Mouse (Mus musculus) neural tube, embryonic 15.5 days (tissue): ENCODE data around the gene Fxyd6. TPM values are rescaled to one million over a fixed set of nuclear protein-coding genes. Genes with fewer than 3 reads are reported as not detected.

Experiments used
- ATAC-seq: fragments of 200-750 bp; cut with Nextera tagmentation; 2 replicates; pipeline ENCODE4 v1.8.0; 2017; ENCODE audit warnings: mild to moderate bottlenecking, moderate TSS enrichment, moderate library complexity; ENCODE audit not compliant: low FRiP score
- H3K27ac ChIP-seq: fragments of 300-500 bp; sonication (generic); replicated peaks from 2 replicates; pipeline ENCODE4 v1.5.1; 2015; ENCODE audit warnings: mild to moderate bottlenecking, inconsistent platforms
- H3K27me3 ChIP-seq: fragments of 300-500 bp; sonication (generic); replicated peaks from 2 replicates; pipeline ENCODE4 v1.6.1; 2015; ENCODE audit warnings: inconsistent platforms
- H3K36me3 ChIP-seq: fragments of 300-500 bp; sonication (generic); 2 replicates; pipeline ENCODE4 v1.6.1; 2015; ENCODE audit warnings: inconsistent platforms
- H3K4me1 ChIP-seq: fragments of 300-500 bp; sonication (generic); 2 replicates; pipeline ENCODE4 v1.6.1; 2015; ENCODE audit warnings: inconsistent platforms
- H3K4me2 ChIP-seq: fragments of 300-500 bp; sonication (generic); 2 replicates; pipeline ENCODE4 v1.6.1; 2015; ENCODE audit warnings: inconsistent platforms, mild to moderate bottlenecking, moderate library complexity
- H3K4me3 ChIP-seq: fragments of 300-500 bp; sonication (generic); replicated peaks from 2 replicates; pipeline ENCODE4 v1.5.1; 2015; ENCODE audit warnings: mild to moderate bottlenecking, inconsistent platforms
- H3K9ac ChIP-seq: fragments of 300-500 bp; sonication (generic); replicated peaks from 2 replicates; pipeline ENCODE4 v1.6.1; 2015; ENCODE audit warnings: mild to moderate bottlenecking, inconsistent platforms
- H3K9me3 ChIP-seq: fragments of 300-500 bp; sonication (generic); replicated peaks from 2 replicates; pipeline ENCODE4 v1.6.1; 2016; ENCODE audit warnings: inconsistent platforms
- WGBS: fragments of 180-500 bp; shearing (Covaris S2); methylation state at CpG from one replicate; pipeline ENCODE4 v1.1.7; 2015; ENCODE audit warnings: mixed read lengths; 5-methylcytosine and 5-hydroxymethylcytosine counted together
- polyA plus RNA-seq: library from polyadenylated mRNA; unstranded; fragments of >200 nt; fragmentation: Nextera tagmentation; extraction: Ambion mirVana; gene quantifications from 2 replicates; pipeline ENCODE4 v1.2.1, GENCODE M21; 2015

The Fxyd6 gene
- polyA plus RNA-seq, result 442 and 531 TPM in 2 replicates

DNA sequence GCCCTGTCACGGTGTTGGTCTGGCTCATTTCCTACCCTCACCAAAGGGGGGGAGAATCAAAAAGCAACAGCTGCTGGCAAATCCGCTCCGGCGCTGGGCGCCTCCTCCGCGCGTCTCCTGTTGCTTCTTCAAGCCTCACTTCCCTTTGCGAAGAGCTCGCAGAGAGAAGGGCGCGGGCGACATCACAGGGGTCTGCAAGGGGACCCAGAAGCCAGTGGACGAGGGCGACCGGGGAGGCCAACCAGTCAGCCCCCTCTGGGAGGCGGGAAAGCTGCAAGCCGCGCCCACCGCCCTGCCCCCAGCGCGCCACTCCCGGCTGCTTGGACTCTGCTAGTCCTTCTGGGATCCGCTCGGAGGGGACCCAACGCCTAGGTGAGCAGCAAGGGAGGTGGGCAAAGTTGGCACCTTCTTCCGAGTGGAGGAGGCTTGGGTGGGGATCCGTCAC lies at the start of gene Fxyd6:
Gene Fxyd6 (plus strand): TSS at position 69 of the 445 bp plus-strand sequence.
- peak; percentile 69 for ATAC-seq
- 0% methylated on average over 28 of the region's 28 CpGs for WGBS
- Histone ChIP-seq H3K27me3 (no peaks in the 10 kb centered on the region; the same call in 1 of the 2 replicates), H3K4me2 (peak within 1 kb of the TSS; percentile 87), H3K4me3 (peak within 1 kb of the TSS; percentile 68), H3K9me3 (no peaks in the 10 kb centered on the region), H3K9ac (peak within 1 kb of the TSS; percentile 70), H3K27ac (peak within 1 kb of the TSS; percentile 82), H3K4me1 (peaks cover 38% of the 10 kb centered on the region), H3K36me3 (no peaks in the 10 kb centered on the region)

DNA sequence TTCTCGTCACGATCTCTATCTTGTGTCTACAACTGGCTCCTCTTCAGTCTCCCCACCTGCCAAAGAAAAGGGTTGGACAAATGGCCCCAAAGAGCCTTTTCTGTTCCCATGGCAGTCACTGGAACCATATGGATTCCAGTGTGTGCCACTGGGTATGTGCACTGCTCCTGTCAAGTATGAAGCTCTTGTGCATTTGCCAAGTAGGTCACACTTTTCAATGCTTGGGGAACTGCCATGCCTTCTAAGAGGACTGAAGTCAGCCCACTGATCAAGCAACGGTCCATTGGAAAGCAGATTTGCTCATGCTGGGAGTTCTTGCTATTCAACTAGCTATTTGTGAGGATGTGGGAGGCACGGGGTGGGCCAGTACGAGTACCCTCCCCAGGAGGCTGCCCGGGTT lies 48.5 kb upstream of the Fxyd6 start:
- no peak overlapping the region for H3K4me2 ChIP-seq
- H3K27ac ChIP-seq, result no peak overlapping the region
- WGBS, result 81% methylated on average over 6 of the region's 6 CpGs
- no peaks in the 10 kb centered on the region for H3K27me3 ChIP-seq
- H3K9ac ChIP-seq, result no peak overlapping the region
- no peaks in the 10 kb centered on the region for H3K4me1 ChIP-seq
- no peak for ATAC-seq
- H3K36me3 ChIP-seq, result no peaks in the 10 kb centered on the region
- H3K9me3 ChIP-seq, result no peaks in the 10 kb centered on the region
- no peak overlapping the region for H3K4me3 ChIP-seq

DNA sequence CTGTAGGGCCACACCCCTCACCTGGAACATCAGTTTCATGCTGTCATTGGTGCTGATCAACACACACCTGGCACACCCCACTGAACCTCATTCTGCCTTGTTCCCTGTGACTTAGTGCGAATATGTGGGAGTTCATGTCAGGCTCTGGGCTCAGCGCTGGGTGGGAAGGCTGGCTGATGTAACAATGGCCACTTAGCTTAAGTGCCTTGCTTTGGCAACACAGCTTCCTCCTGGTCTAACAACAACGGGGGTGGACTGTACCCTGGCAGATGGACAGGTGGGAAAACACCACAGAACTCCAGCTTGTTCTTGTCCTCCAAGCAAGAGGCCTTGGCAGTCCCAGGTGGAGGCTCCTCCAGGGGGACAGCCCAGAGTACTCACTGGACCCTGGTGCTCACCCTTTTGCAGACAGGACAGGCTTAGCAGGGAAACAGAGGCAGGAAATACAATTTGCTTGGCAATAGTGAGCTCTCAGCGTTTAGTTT lies 48.0 kb upstream of the Fxyd6 start:
- Histone ChIP-seq H3K27me3 (no peaks in the 10 kb centered on the region), H3K36me3 (no peaks in the 10 kb centered on the region), H3K27ac (no peak overlapping the region), H3K9me3 (no peaks in the 10 kb centered on the region), H3K4me3 (no peak overlapping the region), H3K9ac (no peak overlapping the region), H3K4me2 (no peak overlapping the region), H3K4me1 (no peaks in the 10 kb centered on the region)
- WGBS, result 85% methylated on average over 4 of the region's 4 CpGs
- no peak for ATAC-seq

DNA sequence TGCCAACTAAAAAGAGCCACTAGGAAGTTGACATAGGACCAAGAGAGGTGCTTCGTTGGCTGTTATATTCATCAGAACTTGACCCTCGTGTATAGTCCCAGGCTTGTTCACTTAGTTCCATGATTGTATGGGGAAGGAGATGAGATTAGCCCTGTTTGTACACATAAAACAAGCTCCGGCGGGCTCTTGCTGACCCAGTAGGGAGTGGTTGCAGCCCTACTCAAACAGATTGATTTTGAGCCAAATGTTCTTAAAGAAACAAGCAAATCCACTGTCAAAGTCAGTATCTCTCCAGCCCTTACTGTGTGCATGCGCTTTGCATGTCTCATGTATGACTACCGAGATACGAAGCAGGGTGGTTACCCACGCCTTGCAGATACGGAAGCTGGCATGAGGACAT lies 43.6 kb upstream of the Fxyd6 start:
- Histone ChIP-seq H3K4me1 (no peaks in the 10 kb centered on the region), H3K27ac (no peak overlapping the region), H3K9ac (no peak overlapping the region), H3K27me3 (no peaks in the 10 kb centered on the region), H3K4me2 (no peak overlapping the region), H3K9me3 (no peaks in the 10 kb centered on the region), H3K36me3 (no peaks in the 10 kb centered on the region), H3K4me3 (no peak overlapping the region)
- WGBS, result 93% methylated on average over 9 of the region's 9 CpGs
- ATAC-seq, result no peak

DNA sequence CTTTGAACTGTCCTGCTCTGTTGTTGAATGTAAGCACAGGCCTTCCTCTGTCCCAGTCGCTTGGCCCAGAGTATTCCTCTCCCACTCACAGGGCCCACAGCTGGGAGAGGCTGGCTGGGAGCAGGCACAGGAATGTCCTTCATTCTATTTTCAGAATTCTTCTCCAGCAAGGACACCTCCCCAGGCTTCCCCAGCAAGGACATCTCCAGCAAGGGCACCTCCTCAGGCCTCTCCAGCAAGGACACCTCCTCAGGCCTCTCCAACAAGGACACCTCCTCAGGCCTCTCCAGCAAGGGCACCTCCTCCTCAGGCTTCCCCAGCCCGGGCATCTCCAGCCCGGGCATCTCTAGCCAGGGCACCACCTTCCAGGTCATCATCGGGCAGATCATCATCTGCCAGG lies 41.7 kb upstream of the Fxyd6 start:
- Histone ChIP-seq H3K27ac (no peak overlapping the region), H3K4me2 (no peak overlapping the region), H3K36me3 (no peaks in the 10 kb centered on the region), H3K27me3 (no peaks in the 10 kb centered on the region), H3K9ac (no peak overlapping the region), H3K4me3 (no peak overlapping the region), H3K4me1 (no peaks in the 10 kb centered on the region), H3K9me3 (no peaks in the 10 kb centered on the region)
- 87% methylated on average over 4 of the region's 4 CpGs for WGBS
- ATAC-seq, result no peak

DNA sequence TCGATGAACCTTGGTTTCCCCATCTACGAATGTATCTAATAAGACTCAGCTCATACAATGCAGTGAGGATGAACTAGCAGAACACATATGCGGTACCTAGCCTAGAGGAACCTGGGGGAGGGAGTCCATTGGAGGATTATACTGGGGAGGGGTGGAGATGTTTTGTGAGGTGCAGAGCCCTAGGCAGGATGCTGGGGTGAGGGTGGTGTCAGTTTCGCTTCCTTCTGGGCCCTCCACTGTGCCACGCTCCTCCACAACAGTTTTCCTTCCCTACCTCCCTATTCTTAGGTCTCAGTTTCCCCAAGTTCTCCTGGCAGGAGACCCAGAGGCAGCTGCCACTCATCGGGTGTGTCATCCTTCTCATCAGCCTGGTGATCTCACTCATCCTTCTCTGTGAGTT lies 40.4 kb upstream of the Fxyd6 start:
- Histone ChIP-seq H3K9ac (no peak overlapping the region), H3K4me2 (no peak overlapping the region), H3K27me3 (no peaks in the 10 kb centered on the region), H3K36me3 (no peaks in the 10 kb centered on the region), H3K4me3 (no peak overlapping the region), H3K4me1 (no peaks in the 10 kb centered on the region), H3K27ac (no peak overlapping the region), H3K9me3 (no peaks in the 10 kb centered on the region)
- no peak for ATAC-seq
- WGBS, result 95% methylated on average over 6 of the region's 6 CpGs

DNA sequence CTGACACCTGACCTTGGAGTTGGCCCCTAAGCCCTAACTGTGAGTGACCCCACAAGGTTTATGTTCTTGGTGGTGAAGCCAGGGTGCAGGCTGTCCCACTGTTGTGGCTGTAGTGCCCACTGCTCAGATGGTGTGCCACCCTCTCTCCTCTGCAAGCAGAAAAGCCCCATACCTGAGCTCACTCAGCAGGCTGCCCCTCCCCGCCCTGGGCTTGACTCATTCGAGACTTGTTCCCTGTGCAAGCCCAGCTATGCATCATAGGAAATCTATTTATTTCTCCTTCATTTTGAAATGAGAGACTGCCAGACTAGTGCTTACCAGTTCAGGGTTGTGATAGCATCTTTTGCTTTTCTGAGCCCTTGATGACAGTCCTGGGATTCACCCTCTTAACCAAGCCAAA lies 32.6 kb upstream of the Fxyd6 start:
- no peaks in the 10 kb centered on the region for H3K4me1 ChIP-seq
- no peaks in the 10 kb centered on the region for H3K36me3 ChIP-seq
- no peak overlapping the region for H3K9ac ChIP-seq
- H3K4me2 ChIP-seq, result no peak overlapping the region
- ATAC-seq, result no peak
- no peaks in the 10 kb centered on the region for H3K9me3 ChIP-seq
- no peak overlapping the region for H3K4me3 ChIP-seq
- no peak overlapping the region for H3K27ac ChIP-seq
- no peaks in the 10 kb centered on the region for H3K27me3 ChIP-seq
- 82% methylated on average over 2 of the region's 2 CpGs for WGBS

DNA sequence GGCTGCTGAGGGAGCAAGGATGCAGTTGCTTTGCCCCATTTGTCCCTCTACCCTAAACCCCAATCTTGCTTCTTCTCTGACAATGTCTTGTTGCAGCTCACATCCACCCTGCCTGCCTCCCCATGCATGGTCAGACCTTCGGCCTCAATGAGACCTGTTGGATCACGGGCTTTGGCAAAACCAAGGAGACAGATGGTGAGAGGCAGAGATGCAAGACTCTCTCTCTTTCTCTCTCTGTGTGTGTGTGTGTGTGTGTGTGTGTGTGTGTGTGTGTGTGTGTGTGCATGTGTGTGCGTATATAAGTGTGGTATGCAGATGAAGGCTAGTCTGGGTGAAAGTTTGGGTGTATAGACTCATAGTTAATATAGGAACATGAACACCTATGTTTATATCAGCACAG lies 26.9 kb upstream of the Fxyd6 start:
- no peaks in the 10 kb centered on the region for H3K36me3 ChIP-seq
- ATAC-seq, result no peak
- H3K4me2 ChIP-seq, result no peak overlapping the region
- H3K4me3 ChIP-seq, result no peak overlapping the region
- no peaks in the 10 kb centered on the region for H3K9me3 ChIP-seq
- no peak overlapping the region for H3K27ac ChIP-seq
- WGBS, result 92% methylated on average over 3 of the region's 3 CpGs
- 0 out of 2 replicates have a peak, but pooled peaks cover 3% of the 10 kb centered on the region for H3K27me3 ChIP-seq
- H3K9ac ChIP-seq, result no peak overlapping the region
- no peaks in the 10 kb centered on the region for H3K4me1 ChIP-seq

DNA sequence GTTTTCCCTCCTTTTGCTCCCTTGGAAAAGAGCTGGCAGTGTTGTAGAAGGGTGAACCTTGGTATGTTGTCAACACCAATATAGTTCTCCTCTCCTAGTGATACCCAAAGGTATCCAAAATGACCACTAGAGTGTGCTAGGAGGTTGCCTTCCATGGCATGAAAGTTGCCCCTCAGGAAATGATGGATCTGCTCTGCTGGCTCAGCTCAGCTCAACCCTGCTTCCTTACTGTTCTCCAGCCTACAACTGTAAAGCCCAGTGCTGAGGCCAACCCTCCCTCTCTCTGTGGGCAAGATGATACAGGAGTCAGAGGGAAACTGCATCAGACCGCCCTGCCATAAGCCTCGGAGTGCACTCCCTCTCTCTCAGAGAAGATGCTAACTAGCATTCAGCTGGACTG lies 24.5 kb upstream of the Fxyd6 start:
- Histone ChIP-seq H3K4me1 (no peaks in the 10 kb centered on the region), H3K4me3 (no peak overlapping the region), H3K4me2 (no peak overlapping the region), H3K36me3 (no peaks in the 10 kb centered on the region), H3K27me3 (0 out of 2 replicates have a peak, but pooled peaks cover 3% of the 10 kb centered on the region), H3K9me3 (no peaks in the 10 kb centered on the region), H3K9ac (no peak overlapping the region), H3K27ac (no peak overlapping the region)
- 75% methylated on average over 2 of the region's 2 CpGs for WGBS
- no peak for ATAC-seq

DNA sequence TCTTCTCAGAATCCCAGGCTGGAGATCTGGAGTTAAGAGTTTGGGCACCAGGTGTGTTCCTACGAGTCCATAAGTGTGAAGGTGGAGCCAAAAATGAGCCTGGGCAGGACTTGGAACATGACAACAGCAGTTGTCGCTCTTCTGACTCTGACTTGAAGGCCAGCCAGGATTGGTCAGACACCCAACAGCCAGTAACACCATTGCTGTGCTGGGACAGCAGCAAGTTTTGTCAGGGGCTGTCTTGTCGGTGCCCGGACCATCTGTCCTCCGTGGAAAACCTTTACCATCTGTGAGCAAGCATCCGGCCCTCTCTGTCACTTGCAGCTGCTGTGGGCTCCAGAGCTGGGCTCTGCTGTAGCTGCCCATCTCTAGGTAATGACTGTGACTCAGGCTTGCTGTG lies 23.7 kb upstream of the Fxyd6 start:
- Histone ChIP-seq H3K27ac (no peak overlapping the region), H3K4me1 (no peaks in the 10 kb centered on the region), H3K4me3 (no peak overlapping the region), H3K9me3 (no peaks in the 10 kb centered on the region), H3K36me3 (no peaks in the 10 kb centered on the region), H3K27me3 (0 out of 2 replicates have a peak, but pooled peaks cover 3% of the 10 kb centered on the region), H3K4me2 (no peak overlapping the region), H3K9ac (no peak overlapping the region)
- 77% methylated on average over 6 of the region's 6 CpGs for WGBS
- no peak for ATAC-seq

DNA sequence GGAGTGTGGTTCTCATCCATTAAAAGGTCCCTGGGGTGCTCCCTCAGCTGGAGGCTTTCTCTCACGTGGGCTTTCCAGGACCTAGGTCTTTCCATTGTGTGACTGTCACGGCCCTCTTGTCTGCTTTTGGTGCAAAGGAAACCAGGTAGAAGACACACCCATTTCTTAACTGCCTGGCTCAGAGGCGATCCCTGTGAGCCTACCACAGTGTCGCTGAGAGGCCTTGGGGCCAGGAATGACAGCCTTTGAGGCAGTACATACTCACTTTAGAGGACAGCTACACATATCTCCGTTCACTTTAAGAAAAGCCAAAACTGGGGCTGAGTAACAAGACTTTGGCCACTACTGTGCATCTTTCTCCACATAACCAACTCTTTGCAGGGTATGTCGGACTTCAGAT lies 21.4 kb upstream of the Fxyd6 start:
- no peaks in the 10 kb centered on the region for H3K4me1 ChIP-seq
- H3K27ac ChIP-seq, result no peak overlapping the region
- H3K4me3 ChIP-seq, result no peak overlapping the region
- no peak overlapping the region for H3K4me2 ChIP-seq
- no peaks in the 10 kb centered on the region for H3K36me3 ChIP-seq
- ATAC-seq, result no peak
- no peak overlapping the region for H3K9ac ChIP-seq
- H3K9me3 ChIP-seq, result no peaks in the 10 kb centered on the region
- WGBS, result 75% methylated on average over 6 of the region's 6 CpGs
- H3K27me3 ChIP-seq, result 0 out of 2 replicates have a peak, but pooled peaks cover 3% of the 10 kb centered on the region

DNA sequence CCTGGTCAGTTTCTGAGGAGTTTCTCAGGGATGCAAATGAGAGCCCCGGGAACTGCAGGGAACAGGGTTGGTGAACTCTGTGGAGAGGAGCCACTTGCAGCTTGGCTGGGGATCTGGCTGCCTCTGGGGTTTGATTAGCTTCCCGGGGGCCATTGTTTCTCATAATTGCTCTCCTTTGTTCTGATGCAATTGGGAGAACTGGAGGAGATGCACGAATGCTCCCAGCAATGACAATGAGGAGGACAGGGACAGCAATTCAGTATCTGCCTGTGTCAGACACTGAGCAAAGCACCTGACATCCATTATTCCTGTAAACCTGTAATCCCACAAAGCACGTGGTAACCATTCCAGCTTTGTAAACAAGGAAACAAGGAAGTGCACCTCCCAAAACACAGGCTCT lies 20.8 kb upstream of the Fxyd6 start:
- Histone ChIP-seq H3K27ac (no peak overlapping the region), H3K9ac (no peak overlapping the region), H3K9me3 (no peaks in the 10 kb centered on the region), H3K4me3 (no peak overlapping the region), H3K27me3 (0 out of 2 replicates have a peak, but pooled peaks cover 2% of the 10 kb centered on the region), H3K36me3 (no peaks in the 10 kb centered on the region), H3K4me1 (no peaks in the 10 kb centered on the region), H3K4me2 (no peak overlapping the region)
- WGBS, result 17% methylated on average over 4 of the region's 4 CpGs
- no peak for ATAC-seq

DNA sequence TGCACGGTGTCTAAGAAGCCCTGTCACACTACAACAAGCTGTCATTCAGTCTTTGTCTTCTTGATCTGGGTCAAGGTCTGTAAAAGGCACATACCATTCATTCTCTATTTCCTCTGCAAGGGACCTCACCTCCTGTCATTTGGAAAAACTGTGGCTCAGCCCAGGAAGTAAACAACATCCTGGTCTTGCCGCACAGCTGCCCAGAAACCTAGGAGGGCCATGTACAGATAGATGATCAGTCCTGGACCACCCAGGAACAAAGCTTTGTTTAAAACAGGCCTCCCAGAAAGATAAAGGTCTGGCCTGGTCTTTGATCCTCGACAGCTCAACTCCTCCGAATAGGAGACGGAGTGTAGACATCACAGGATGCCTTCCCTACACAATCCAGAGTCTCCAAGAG lies 20.1 kb upstream of the Fxyd6 start:
- ATAC-seq, result no peak

More for the DNA sequence above, 20.1 kb upstream of the Fxyd6 start:
- Histone ChIP-seq H3K36me3 (no peaks in the 10 kb centered on the region), H3K4me3 (no peak overlapping the region), H3K27me3 (no peaks in the 10 kb centered on the region), H3K4me2 (no peak overlapping the region), H3K4me1 (no peaks in the 10 kb centered on the region), H3K27ac (no peak overlapping the region), H3K9me3 (no peaks in the 10 kb centered on the region), H3K9ac (no peak overlapping the region)
- WGBS, result 25% methylated on average over 5 of the region's 5 CpGs
